Mouse (Mus musculus): ENCODE data around the gene Sypl2.

Sypl2 gene

DNA sequence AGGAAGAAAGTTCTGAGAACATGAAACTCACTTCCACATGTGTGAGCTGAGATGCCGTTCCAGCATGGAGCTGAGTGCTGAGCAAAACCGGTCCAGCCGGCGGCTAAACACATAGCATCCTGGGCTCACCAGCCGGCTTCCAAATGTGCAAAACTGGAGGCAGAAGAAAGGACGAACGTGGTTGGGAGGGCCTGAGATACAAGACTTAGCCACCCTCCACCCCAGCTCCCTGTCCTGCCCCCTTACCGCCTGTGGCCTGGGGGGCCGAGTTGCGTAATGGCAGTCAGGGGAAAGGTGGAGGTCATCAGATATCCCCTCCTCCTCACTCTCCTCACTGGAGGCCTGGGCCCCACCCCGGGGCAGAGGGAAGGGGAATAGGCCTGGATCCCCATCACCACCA lies 22.0 kb downstream of the Sypl2 start:
- no peak for DNase-seq

DNA sequence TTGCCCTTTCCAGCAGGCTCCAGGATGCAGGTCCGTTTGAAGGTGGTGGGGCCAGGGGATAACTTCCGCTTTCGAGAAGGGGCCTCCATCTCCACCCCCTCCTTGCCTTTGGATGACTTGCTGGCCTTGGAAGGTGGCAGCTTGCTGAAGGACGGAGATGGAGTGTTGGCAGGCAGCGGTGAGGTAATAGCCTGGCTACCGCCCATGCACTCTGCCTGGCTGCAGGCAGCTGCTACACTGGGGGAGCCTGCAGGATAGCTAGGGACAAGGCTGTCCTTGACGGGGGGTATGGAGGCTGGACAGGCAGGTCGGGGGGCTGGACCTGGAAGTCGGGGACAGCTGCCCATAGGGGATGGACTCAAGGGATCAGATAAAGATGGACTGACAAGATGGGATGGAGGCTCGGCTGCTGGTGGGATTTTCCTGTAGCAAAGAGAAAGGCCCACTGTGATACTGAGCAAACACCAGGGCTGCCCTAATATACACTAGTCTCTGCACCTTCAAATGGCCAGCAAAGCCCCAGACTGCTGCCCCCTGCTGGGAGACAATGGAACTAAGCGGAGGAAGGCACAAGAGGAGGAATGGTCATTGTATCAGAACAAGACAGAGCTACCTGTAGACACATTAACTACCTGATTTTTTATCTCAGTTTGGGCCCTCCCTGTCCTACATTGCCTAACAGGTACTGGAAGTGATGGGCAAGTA lies 22.7 kb downstream of the Sypl2 start:
- peak; percentile 87 for DNase-seq

DNA sequence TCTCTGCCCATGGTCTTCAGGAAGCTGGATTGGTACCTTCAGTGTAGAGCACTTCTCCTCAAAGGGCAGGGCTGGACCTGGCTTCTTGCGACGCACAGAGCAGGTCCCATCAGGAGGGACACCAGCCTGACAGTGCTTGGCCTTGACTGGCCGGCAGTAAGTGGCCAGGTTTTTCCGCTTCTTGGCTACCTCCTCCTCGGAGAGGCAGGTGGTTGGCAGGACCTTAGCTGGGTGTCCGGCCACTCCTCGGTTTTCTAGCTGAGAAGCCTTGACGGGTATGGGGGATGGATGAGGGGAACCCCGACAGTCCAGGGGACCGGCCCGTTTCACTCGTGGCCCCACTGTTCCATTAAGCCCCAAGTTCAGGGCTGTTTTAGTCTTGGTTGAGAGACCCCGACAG lies 23.2 kb downstream of the Sypl2 start:
- DNase-seq = no peak

DNA sequence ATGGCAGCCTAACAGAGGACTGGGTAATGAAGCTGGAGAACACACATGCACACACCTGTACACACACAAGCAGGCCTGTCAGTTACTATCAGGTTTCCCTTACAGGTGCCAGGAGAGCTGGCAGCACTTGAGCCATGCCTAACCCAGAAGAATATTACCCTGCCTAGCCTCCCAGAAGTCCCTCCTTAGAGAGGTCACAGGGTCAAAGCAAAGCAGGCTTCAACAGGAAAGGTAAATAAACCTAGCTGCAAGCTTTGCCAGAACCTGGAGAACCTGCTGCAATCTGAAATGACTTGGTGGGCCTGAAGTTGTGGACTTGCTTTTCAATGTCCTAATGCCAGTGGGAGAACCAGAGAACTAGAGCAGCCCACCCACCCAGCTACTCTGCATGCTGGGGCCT lies 23.9 kb downstream of the Sypl2 start:
- DNase-seq = no peak

DNA sequence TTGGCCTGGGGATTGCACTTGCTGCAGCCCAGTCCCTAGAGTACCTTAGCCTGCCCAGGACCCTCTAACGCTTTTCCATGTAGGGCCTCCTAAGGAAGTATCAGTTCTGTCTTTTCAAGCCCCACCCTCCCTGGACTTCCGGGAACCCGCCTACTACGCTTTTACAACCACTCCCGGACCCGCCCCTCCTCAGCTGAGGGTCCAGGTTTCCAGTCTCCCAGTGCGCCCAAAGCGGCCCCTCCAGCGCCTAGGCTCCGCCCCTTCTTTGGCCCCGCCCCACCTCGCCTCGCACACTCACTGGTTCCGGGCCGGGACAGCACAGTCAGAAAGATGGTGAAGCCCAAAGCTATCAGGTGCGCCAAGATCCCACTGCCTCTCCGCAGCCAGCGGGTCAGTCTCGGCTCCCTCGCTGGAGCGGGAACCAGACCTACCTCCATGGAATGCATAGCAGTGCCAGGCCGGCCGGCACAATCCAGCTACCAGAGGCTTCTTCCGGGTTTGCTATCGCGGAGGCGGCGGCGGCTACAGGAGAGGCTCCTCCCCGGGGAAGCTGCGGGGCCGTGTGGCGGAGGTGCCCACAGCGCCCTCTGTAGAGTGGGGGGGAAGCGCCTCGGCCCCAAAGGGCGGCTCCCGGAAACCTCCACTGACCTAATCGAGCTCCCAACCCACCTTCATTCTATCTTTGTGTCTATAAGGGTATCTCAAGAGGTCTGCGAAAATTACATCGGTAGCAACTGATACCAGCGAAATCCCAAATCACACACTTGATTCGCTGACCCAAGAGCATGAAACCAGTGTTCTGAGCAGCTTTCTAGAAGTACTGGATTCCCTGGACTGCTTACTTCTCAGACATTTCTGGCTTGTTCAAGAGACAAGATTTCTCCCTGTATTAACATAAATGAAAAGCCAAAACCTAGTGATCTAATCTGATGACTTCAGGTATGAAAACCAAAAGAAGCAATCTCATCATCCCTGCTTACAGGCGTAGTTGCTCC lies 25.8 kb downstream of the Sypl2 start, which contains the start of gene Cyb561d1:
Cyb561d1 (minus strand) TSS at position 884 of the 995 bp plus-strand sequence.
- DNase-seq = peak; percentile 88

DNA sequence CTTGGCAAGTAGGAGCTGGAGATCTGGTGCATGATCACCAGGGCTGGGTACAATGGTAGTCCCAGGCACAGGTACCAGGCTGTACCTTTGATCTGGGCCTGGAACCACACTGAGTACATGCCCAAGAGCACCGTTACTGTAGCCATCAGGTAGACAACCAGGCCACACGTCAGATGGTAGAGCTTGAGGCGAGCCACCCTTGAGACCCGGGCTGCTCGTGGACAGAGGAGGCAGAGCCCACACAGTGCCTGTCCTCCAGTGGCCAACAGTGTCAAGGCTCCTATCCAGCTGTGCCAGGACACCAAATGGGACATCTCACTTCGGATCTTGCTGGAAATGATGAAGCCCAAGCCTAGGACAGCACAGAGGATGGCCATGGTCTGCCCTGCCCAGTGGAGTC lies 27.2 kb downstream of the Sypl2 start:
- peak; percentile 17 for DNase-seq

DNA sequence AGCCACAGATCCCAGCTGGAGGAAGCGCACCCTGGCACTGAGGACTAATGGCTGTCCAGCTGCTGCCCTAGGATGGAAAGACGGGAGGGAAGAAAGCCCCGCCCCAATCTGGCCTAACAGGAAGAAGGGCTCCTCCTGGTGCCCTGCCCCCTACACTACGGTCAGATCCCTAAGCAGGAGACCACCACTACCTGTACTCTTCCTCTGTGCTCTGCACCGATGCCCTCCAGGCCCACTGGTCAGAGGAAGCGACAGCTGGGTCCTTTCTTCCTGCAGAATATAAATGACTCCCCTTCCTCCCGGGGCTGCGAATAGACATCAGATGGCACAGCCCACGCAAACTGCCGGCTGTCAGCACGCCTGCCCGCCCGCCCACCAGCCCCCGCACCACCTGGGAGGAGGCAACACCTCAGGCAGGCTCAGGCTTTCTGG lies 29.4 kb downstream of the Sypl2 start:
- DNase-seq = peak; percentile 57

DNA sequence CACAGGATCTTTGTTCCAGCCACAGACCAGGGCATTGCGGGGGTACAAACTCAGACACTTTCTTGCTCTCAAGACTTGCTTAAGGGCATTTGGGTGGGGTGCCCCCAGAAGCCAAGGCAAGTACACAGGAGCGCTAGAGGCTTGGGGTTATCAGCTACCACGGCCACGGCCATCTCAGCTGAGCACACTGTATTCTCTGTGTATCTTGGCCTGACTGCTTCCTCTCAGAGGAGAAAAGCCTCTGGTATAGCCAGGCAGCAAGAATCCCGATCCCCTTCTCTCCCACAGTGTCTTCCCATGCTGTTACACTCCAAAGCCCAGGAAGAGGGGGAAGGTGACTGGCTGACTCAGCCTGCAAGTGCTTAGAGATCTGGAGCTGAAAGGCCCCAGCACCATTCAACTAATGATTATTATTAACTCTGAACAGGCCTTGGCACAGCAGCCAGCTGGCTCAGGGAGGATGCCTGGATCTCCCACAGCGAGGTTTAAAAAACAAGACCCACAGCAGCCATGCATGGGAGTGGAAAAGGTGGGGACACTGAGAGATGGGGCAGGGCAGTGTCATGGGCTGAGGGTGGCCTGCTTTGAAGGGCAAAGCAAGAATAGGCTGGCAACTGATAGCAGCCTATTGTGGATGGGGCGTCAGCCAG lies 30.4 kb downstream of the Sypl2 start:
- peak; percentile 27 for DNase-seq

DNA sequence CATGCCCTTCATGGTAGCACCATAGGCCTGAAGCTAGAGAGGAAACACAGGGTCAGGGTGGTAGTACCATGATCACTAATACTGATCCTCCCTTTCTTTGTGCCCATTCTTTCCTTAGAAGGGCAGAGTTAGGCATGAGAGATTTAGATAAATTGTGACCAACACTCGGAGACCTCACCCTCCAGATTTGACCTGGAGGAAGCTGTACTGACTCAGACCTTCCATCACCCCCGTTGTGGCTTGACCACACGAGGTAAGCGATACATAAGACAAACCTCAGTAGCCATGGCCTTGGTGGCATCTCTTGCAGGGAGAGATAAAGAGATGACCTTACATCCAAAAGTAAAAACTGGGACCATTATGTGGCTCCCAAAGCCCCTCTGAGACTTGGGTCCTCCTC lies 31.2 kb downstream of the Sypl2 start:
- DNase-seq = no peak

DNA sequence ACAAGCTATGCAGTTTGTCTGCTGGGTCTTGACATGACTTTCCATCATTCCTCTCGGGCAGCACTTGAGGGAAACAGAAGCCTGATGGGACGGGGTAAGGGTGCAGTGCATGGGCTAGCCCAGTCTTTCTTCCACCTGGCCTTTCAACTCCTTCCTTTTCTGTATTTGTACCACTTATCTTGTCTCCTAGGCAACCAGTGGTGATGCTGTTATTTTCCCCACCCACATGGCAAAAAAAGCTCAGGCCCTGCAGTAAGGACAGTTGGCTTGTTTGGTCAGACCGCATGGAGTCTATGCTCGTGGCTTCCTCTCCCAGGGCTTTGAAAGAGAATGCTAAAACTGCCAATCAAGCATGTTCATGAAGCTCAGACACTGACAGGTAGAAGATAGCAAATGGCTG lies 32.8 kb downstream of the Sypl2 start:
- no peak for DNase-seq

DNA sequence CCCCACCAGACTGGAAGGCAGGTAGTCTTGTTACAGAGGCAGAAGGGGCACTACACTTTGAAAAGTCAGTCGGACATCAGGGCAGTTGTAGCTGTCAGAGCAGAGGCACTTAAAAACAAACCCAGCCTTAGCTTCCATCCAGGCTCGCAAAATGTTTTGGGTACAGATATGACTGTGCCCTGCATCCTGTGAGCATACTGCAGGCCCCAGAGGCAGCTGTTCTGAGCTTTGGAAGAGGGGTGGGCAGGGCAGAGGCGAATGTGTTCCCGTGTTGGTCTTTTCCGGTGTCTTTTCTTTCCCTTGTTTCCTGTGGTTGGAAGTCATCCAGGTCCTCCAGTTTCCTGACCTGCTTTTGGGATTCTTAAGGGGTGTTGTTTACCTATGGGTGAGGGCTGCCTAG lies 36.6 kb downstream of the Sypl2 start:
- DNase-seq = no peak

DNA sequence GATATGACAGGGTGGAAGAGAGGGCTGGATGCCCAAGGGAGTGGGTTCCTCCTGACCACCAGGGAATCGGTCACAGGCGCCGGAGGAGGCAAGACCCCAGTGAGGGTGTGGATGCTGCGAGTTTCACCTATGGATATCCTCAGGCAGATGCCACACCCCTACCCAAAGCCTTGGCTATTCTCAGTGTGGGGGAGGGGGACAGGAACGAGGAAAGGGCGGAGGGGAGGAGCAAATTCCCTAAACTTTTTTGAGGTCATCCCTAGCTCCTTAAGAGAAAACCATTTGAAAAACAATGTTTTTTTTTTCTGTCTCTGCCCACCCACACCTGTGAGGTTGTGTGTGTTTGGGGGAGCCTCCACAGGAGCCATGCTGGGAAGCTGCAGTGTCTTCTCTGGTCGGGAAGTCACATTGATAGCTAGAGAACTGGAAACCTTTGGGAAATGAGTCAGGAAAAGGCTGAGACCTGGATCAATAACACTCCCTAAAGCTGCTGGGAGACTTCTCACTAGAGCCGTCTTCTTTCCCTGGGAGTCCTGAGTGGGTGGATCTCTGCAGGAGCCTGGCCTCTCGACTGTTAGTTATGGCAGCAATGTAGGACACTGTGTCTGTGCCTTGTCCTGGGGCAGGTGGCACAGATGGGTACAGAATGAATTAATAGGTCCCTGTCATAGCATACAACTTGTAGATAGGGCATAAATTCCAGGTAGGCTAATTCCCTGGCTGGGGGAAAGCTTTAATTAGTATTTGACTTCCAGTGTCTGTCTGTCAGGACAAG lies 37.5 kb downstream of the Sypl2 start:
- peak; percentile 22 for DNase-seq

DNA sequence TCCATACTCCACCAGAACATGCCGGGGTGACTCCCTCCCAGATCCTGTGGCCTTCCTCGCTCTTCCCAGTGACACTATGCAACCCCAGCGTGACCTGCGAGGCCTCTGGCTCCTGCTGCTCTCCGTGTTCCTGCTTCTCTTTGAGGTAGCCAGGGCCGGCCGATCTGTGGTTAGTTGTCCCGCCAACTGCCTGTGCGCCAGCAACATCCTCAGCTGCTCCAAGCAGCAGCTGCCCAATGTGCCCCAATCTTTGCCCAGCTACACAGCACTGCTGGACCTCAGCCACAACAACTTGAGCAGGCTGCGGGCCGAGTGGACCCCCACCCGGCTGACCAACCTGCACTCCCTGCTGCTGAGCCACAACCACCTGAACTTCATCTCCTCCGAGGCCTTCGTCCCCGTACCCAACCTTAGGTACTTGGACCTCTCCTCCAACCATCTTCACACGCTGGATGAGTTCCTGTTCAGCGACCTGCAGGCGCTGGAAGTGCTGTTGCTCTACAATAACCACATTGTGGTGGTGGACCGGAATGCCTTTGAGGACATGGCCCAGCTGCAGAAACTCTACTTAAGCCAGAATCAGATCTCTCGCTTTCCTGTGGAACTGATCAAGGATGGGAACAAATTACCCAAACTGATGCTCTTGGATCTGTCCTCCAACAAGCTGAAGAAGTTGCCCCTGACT lies 39.2 kb downstream of the Sypl2 start:
- DNase-seq = no peak

DNA sequence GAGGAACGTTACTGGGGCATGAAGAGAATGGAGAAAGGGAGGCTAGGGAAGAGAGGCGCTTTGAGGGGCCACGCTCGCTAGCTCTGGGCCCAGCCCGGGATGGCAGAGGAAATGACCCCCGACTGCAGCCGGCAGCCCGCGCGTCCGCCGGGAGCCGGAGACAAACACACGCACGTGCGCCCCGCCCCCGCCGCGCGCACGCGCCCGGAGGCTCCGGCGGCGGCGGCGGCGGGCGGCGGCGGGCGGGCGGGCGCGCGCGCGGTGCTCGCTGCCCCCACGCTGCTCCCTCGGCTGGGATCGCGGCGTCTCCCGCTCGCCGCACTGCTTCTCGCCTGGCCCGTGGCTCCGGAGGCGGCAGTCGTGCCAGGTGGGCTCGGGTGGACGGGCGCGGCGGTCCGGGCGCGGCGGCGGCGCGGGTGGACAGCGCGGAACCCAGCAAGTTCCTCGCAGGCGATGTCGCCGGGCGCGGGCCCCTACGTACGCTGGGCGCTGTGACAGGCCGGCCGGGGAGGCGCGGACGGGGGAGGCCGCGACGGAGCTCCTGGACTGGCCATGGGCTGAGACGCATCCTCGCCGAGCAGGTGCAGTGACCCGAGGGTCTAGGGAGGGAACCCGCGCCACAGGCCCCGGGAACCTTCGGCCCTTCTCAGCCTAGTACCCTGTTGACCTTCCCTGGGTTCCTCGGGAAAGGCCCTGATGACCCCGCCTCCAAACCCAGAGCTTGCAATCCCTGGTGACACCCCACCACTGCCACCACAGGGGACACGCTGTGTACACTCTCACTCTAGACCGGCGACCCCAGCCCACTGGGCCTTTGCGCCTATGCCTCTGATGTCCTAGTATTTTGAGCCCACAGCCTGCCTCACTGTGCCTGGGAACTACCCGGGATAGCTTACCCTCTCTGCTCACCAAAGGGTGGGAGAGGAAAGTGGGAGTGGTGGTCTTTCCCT lies 40.1 kb downstream of the Sypl2 start, which contains the start of gene Amigo1:
Amigo1 (plus strand) TSS at position 238 of the 950 bp plus-strand sequence.
- DNase-seq = peak; percentile 66

DNA sequence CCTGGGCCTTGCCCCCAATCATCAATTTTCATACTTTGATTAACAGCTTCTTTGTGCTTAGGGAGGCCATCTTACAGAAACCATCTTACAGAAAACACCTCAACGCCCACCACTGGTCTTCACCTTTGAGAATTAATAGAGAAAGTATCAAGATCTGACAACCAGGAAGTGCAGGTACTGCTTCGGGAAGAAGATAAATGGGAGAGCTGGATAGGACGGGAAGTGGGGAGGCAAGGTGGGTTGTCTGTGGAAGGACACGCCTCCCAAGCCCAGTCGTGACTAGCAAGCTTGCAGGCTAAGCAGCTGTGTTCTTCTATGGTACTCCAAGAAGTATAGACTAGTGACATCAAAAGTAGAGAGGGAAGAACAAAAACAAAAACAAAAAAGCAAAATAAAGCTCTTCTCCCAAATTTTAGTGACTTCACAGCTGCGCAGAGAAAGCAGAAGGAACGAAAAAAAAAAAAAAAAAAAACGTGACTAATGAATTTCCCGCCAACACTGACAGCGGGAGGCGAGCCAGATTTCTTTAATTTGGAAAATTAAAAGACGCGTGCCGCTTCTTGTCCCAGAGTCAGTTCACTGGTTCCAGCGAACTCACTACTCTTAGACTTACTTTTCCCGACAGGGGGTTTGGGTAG lies 40.9 kb downstream of the Sypl2 start:
- no peak for DNase-seq

DNA sequence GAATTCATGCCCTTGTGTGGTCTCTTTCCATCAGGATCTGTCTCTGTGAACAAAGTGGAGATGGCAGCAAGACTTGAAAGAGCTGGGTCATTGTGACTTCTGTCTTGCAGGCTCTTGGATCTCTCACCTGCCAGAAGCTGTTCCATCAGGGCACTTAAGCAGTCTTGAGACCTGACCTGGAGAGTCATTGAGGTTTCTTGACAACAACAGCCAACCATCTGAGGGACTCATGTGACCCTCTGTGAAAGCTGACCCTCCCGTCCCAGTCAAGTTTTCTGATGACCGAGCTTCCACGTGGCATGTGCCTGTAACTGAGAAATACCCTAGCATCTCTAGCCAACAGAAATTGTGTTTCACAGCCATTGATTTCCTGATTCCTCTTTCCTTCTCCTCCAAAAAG lies 41.7 kb downstream of the Sypl2 start:
- DNase-seq = no peak

DNA sequence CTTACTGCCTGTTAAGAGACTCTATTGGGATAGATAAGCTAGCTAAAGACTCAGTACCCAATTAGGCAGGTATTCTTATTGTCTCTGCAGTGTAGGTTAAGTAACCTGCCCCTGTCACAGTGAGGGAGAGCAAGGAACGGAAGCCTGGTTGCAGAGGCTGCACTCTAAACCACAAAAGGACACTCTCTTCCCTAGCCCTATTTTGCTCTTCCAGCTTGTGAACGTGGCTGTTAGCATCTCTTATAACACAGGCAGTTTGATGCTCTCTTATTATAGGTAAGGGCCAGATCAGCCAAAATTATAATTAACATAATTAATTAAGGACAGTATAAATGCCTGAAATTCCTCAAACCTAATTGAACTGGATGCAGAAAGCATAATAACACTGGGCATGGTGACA lies 45.9 kb downstream of the Sypl2 start:
- DNase-seq = no peak

DNA sequence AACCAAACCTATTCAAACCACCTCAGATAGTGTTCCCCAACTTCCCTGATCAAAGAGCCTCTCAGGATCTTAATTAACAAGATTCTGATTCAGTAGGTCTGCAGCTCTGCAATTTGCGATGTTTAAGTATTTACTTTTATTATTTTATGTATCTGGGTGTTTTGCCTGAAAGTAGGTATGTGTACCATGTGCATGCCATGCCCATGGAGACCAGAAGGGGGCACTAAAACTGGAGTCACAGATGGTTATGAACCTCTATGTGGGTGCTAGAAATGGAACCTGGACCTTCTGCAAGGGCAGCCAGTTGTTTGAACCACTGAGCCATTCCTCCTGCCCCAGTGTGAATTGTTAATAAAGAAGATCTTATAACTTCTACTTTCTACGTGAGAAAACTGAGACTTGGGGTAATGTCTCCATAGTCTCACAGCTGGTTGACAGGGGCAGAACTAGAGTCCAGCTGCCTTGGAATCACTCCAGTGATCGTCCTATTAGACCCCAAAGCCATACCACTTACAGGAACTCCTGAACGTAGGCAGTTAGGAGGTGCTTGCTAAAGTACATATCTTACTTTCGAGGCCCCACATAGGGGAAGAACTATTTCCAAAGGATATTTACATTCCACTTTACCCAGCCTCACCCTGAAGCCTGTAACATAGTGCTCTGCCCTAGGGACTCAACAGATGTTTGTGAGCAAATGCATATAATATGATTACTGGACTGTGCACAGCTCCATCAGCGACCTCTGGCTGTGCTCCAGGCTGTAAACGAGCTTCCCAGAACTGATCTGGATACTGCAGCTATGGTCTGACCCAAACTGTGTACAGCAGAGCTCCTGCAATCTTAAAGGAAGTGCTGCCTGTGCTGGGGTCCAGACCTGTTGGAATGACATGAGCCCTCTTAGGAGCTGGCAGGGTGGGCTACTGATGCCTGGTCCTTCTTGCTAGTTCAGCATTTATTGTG lies 47.4 kb downstream of the Sypl2 start:
- no peak for DNase-seq

Data from cerebellum, adult 8-10 months (tissue).